Mouse (Mus musculus) lung, embryonic 14.5 days (tissue): ENCODE measurements around the gene Ang. TPM values are rescaled to one million over a fixed set of nuclear protein-coding genes. Genes with fewer than 3 reads are reported as not detected.

ENCODE experiments used
- ATAC-seq: fragments of 200-750 bp; cut with Nextera tagmentation; 2 replicates; pipeline ENCODE4 v1.8.0; 2017; ENCODE audit warnings: mild to moderate bottlenecking, moderate TSS enrichment, moderate library complexity; ENCODE audit not compliant: insufficient read depth
- DNase-seq: peaks from one replicate; pipeline ENCODE4 v3.0.0-alpha.2; 2015
- H3K27ac ChIP-seq: fragments of 300-500 bp; sonication (generic); 2 replicates; pipeline ENCODE4 v1.5.1; 2014; ENCODE audit warnings: low read depth, mild to moderate bottlenecking, moderate library complexity
- H3K27me3 ChIP-seq: fragments of 300-500 bp; sonication (generic); 2 replicates; pipeline ENCODE4 v1.6.1; 2014; ENCODE audit warnings: low read length, control low read depth; ENCODE audit not compliant: insufficient read depth
- H3K36me3 ChIP-seq: fragments of 300-500 bp; sonication (generic); 2 replicates; pipeline ENCODE4 v1.6.1; 2014; ENCODE audit warnings: control low read depth; ENCODE audit not compliant: insufficient read depth
- H3K4me1 ChIP-seq: fragments of 300-500 bp; sonication (generic); 2 replicates; pipeline ENCODE4 v1.6.1; 2014; ENCODE audit warnings: antibody characterized with exemption, control low read depth; ENCODE audit not compliant: insufficient read depth
- H3K4me2 ChIP-seq: fragments of 300-500 bp; sonication (generic); 2 replicates; pipeline ENCODE4 v1.6.1; 2014; ENCODE audit warnings: mild to moderate bottlenecking
- H3K4me3 ChIP-seq: fragments of 300-500 bp; sonication (generic); 2 replicates; pipeline ENCODE4 v1.5.1; 2014; ENCODE audit warnings: low read depth, low read length
- H3K9ac ChIP-seq: fragments of 300-500 bp; sonication (generic); 2 replicates; pipeline ENCODE4 v1.6.1; 2014
- H3K9me3 ChIP-seq: fragments of 300-500 bp; sonication (generic); 2 replicates; pipeline ENCODE4 v1.6.1; 2016; ENCODE audit warnings: low read depth, low read length, control low read depth
- CTCF ChIP-seq: IDR thresholded peaks from 2 replicates; pipeline ENCODE4 v1.5.1; 2016; ENCODE audit warnings: antibody characterized with exemption, low read depth
- WGBS: fragments of 180-500 bp; shearing (Covaris S2); extraction: QIAGEN DNeasy Blood & Tissue Kit; methylation state at CpG from one replicate; pipeline ENCODE4 v1.1.7; 2014; 5-methylcytosine and 5-hydroxymethylcytosine counted together
- polyA plus RNA-seq: library from polyadenylated mRNA; unstranded; fragments of >200 nt; fragmentation: Nextera tagmentation; extraction: Ambion mirVana; gene quantifications from 2 replicates; pipeline ENCODE4 v1.2.1, GENCODE M21; 2014

Ang gene
- polyA plus RNA-seq, 1 experiment from 2014 or later, result 5.6 TPM

- Histone ChIP-seq H3K4me1 (no peaks in the 10 kb centered on the region), H3K27ac (no peak overlapping the region), H3K27me3 (no peaks in the 10 kb centered on the region), H3K4me2 (no peak overlapping the region), H3K36me3 (no peaks in the 10 kb centered on the region), H3K9me3 (no peaks in the 10 kb centered on the region), H3K4me3 (no peak overlapping the region), H3K9ac (no peak overlapping the region)
- no peak for TF ChIP-seq CTCF
- no peak for ATAC-seq
- WGBS, result 71% methylated on average over 2 of the region's 2 CpGs
- DNase-seq, result no peak
These were observed 13.4 kb downstream of the Ang start for GRCm38 (mm10) chr14:51104366-51104765.

GRCm38 (mm10) chr14:51106449-51106967 is 15.6 kb downstream of the Ang start:
- TF ChIP-seq CTCF, result no peak
- no peaks in the 10 kb centered on the region for H3K27me3 ChIP-seq
- H3K4me3 ChIP-seq, result no peak overlapping the region
- H3K9me3 ChIP-seq, result no peaks in the 10 kb centered on the region
- H3K4me2 ChIP-seq, result no peak overlapping the region
- DNase-seq, result no peak
- H3K36me3 ChIP-seq, result no peaks in the 10 kb centered on the region
- no peaks in the 10 kb centered on the region for H3K4me1 ChIP-seq
- H3K9ac ChIP-seq, result no peak overlapping the region
- H3K27ac ChIP-seq, result no peak overlapping the region
- no peak for ATAC-seq

- no peak for TF ChIP-seq CTCF
- H3K27me3 ChIP-seq, result no peaks in the 10 kb centered on the region
- no peak overlapping the region for H3K27ac ChIP-seq
- no peaks in the 10 kb centered on the region for H3K9me3 ChIP-seq
- no peaks in the 10 kb centered on the region for H3K4me1 ChIP-seq
- H3K4me2 ChIP-seq, result no peak overlapping the region
- no peaks in the 10 kb centered on the region for H3K36me3 ChIP-seq
- DNase-seq (no peak), ATAC-seq (no peak)
- H3K9ac ChIP-seq, result no peak overlapping the region
- 56% methylated on average over 3 of the region's 3 CpGs for WGBS
- no peak overlapping the region for H3K4me3 ChIP-seq
These were observed 21.0 kb downstream of the Ang start for GRCm38 (mm10) chr14:51111966-51112365.

- DNase-seq, result no peak
- H3K9me3 ChIP-seq, result no peaks in the 10 kb centered on the region
- no peak overlapping the region for H3K4me2 ChIP-seq
- no peak overlapping the region for H3K27ac ChIP-seq
- H3K27me3 ChIP-seq, result no peaks in the 10 kb centered on the region
- no peak for ATAC-seq
- H3K4me3 ChIP-seq, result no peak overlapping the region
- no peak overlapping the region for H3K9ac ChIP-seq
- WGBS, result 41% methylated on average over 9 of the region's 9 CpGs
- H3K36me3 ChIP-seq, result no peaks in the 10 kb centered on the region
- no peak for TF ChIP-seq CTCF
- no peaks in the 10 kb centered on the region for H3K4me1 ChIP-seq
These were observed 22.5 kb downstream of the Ang start for GRCm38 (mm10) chr14:51113476-51113875.

GRCm38 (mm10) chr14:51113916-51114560 is 23.1 kb downstream of the Ang start, which contains the start of gene Eddm3b:
Gene Eddm3b, plus strand, starts transcription at chr14:51114426.
- H3K4me2 ChIP-seq, result no peak within 1 kb of the TSS
- no peak within 1 kb of the TSS for H3K9ac ChIP-seq
- WGBS, result 44% methylated on average over 12 of the region's 12 CpGs
- H3K36me3 ChIP-seq, result no peaks in the 10 kb centered on the region
- no peak within 1 kb of the TSS for H3K27ac ChIP-seq
- H3K9me3 ChIP-seq, result no peaks in the 10 kb centered on the region
- H3K4me3 ChIP-seq, result no peak within 1 kb of the TSS
- no peaks in the 10 kb centered on the region for H3K27me3 ChIP-seq
- no peaks in the 10 kb centered on the region for H3K4me1 ChIP-seq
- DNase-seq (no peak), ATAC-seq (no peak)
- TF ChIP-seq CTCF, result no peak

GRCm38 (mm10) chr14:51125684-51126083 is 34.7 kb downstream of the Ang start:
- no peaks in the 10 kb centered on the region for H3K27me3 ChIP-seq
- H3K4me1 ChIP-seq, result no peaks in the 10 kb centered on the region
- H3K36me3 ChIP-seq, result no peaks in the 10 kb centered on the region
- ATAC-seq, result no peak
- 83% methylated on average over 6 of the region's 6 CpGs for WGBS
- no peaks in the 10 kb centered on the region for H3K9me3 ChIP-seq
- no peak overlapping the region for H3K27ac ChIP-seq
- DNase-seq, result no peak
- no peak overlapping the region for H3K4me3 ChIP-seq
- TF ChIP-seq CTCF, result no peak
- H3K4me2 ChIP-seq, result no peak overlapping the region
- no peak overlapping the region for H3K9ac ChIP-seq

GRCm38 (mm10) chr14:51127648-51128258 is 36.8 kb downstream of the Ang start:
- no peak overlapping the region for H3K4me2 ChIP-seq
- H3K4me3 ChIP-seq, result no peak overlapping the region
- WGBS, result 59% methylated on average over 2 of the region's 2 CpGs
- H3K36me3 ChIP-seq, result no peaks in the 10 kb centered on the region
- H3K27ac ChIP-seq, result peak overlapping the region; percentile 4; the same call in 1 of the 2 replicates
- no peaks in the 10 kb centered on the region for H3K9me3 ChIP-seq
- H3K9ac ChIP-seq, result no peak overlapping the region
- H3K4me1 ChIP-seq, result no peaks in the 10 kb centered on the region
- no peak for TF ChIP-seq CTCF
- H3K27me3 ChIP-seq, result no peaks in the 10 kb centered on the region
- DNase-seq, result no peak
- peak; percentile 56; the same call in 1 of the 2 replicates for ATAC-seq
